In the genomic region with DNA sequence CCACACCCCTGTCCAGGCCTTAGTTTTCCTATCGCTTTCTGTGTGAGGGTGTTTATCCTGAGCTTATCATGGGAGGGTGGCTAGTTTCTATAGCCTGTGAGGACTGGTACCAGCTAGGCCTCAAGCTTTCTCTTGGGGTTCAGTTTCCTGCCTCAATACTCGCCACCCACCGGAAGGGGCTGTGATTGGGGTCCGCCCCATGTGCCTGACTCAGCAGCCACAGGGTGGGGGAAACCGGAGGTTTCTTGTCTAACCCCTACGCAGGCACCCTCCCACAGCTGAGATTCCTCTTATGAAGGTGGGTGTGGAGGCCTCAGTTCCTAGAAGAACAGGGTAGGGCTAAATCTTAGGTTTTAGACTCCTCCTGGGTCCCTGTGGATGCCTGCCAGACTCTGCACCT, we compare ENCODE assay signal across 12 mouse cellular contexts. TPM values are rescaled to one million over a fixed set of nuclear protein-coding genes. Genes with fewer than 3 reads are reported as not detected.
DNase-seq lines count a peak whose midpoint lies in the region; ATAC-seq lines count a peak whose summit lies in the region.
"Had no signal": no experiment of that assay in that cellular context is flagged by ENCODE, and none has a peak within 500 bp of the region (broad histone marks: within the 10 kb centered on the region; RNA-seq: fewer than 3 reads in every experiment).

No protein-coding gene starts in this region.

- no peak for ATAC-seq in hindbrain, embryonic 14.5 days (ENCODE audit: low FRiP score)
- ATAC-seq in CD4-positive, CD25-positive, alpha-beta regulatory T cell, adult 4 months: peak; percentile 94
- peak; percentile 66 for ATAC-seq in common myeloid progenitor, adult 5-6 weeks (replicated peaks; ENCODE audit: low read depth, poor library complexity, severe bottlenecking)
- peak; percentile 47 for ATAC-seq in stomach, embryonic 15.5 days (ENCODE audit: insufficient read depth, low FRiP score, low read depth)
- no peak for ATAC-seq in midbrain, embryonic 11.5 days (ENCODE audit: low FRiP score)

- peak overlapping the region; percentile 74; the same call in 1 of the 2 replicates for H3K27ac ChIP-seq in hindbrain, embryonic 10.5 days
- no peak overlapping the region for H3K27ac ChIP-seq in hindbrain, embryonic 14.5 days
- H3K27ac ChIP-seq in stomach, embryonic 15.5 days: peak overlapping the region; percentile 75
- no peak overlapping the region for H3K27ac ChIP-seq in midbrain, embryonic 11.5 days (ENCODE audit: low read depth, low read length)
- H3K27ac ChIP-seq: forebrain, embryonic 12.5 days; liver, embryonic 14.5 days had no signal

- no peak overlapping the region for H3K9ac ChIP-seq in hindbrain, embryonic 14.5 days
- no peak overlapping the region for H3K9ac ChIP-seq in stomach, embryonic 15.5 days
- H3K9ac ChIP-seq in midbrain, embryonic 11.5 days (ENCODE audit: low read length): no peak overlapping the region
- H3K9ac ChIP-seq: forebrain, embryonic 12.5 days; liver, embryonic 14.5 days had no signal

- WGBS in hindbrain, embryonic 10.5 days: 93% methylated on average over 6 of the region's 6 CpGs
- 94% methylated on average over 6 of the region's 6 CpGs for WGBS in hindbrain, embryonic 14.5 days
- 67% methylated on average over 6 of the region's 6 CpGs for WGBS in stomach, embryonic 15.5 days
- 92% methylated on average over 6 of the region's 6 CpGs for WGBS in midbrain, embryonic 11.5 days

- H3K4me2 ChIP-seq in hindbrain, embryonic 14.5 days (replicated peaks): no peak overlapping the region
- no peak overlapping the region for H3K4me2 ChIP-seq in stomach, embryonic 15.5 days
- no peak overlapping the region for H3K4me2 ChIP-seq in midbrain, embryonic 11.5 days
- H3K4me2 ChIP-seq: forebrain, embryonic 12.5 days had no signal

- no peaks in the 10 kb centered on the region for H3K9me3 ChIP-seq in hindbrain, embryonic 10.5 days
- H3K9me3 ChIP-seq in hindbrain, embryonic 14.5 days (ENCODE audit: control insufficient read depth, low read length): no peaks in the 10 kb centered on the region
- no peaks in the 10 kb centered on the region for H3K9me3 ChIP-seq in stomach, embryonic 15.5 days
- H3K9me3 ChIP-seq in midbrain, embryonic 11.5 days (ENCODE audit: control insufficient read depth, low read length): no peaks in the 10 kb centered on the region
- H3K9me3 ChIP-seq: forebrain, embryonic 12.5 days had no signal

- H3K27me3 ChIP-seq in hindbrain, embryonic 10.5 days (ENCODE audit: insufficient read depth, poor library complexity, severe bottlenecking): no peaks in the 10 kb centered on the region
- H3K27me3 ChIP-seq in hindbrain, embryonic 14.5 days (ENCODE audit: control insufficient read depth, insufficient read depth, low read length): no peaks in the 10 kb centered on the region
- H3K27me3 ChIP-seq in stomach, embryonic 15.5 days (replicated peaks): no peaks in the 10 kb centered on the region
- H3K27me3 ChIP-seq in midbrain, embryonic 11.5 days (ENCODE audit: control insufficient read depth, insufficient read depth, low read length): no peaks in the 10 kb centered on the region

- no peaks in the 10 kb centered on the region for H3K36me3 ChIP-seq in hindbrain, embryonic 10.5 days
- H3K36me3 ChIP-seq in hindbrain, embryonic 14.5 days (replicated peaks; ENCODE audit: control insufficient read depth, insufficient read depth): no peaks in the 10 kb centered on the region
- no peaks in the 10 kb centered on the region; the same call in 1 of the 2 replicates for H3K36me3 ChIP-seq in stomach, embryonic 15.5 days
- H3K36me3 ChIP-seq in midbrain, embryonic 11.5 days (ENCODE audit: control insufficient read depth, insufficient read depth, low read length): no peaks in the 10 kb centered on the region
- H3K36me3 ChIP-seq: forebrain, embryonic 12.5 days had no signal

- peaks cover 84% of the 10 kb centered on the region for H3K4me1 ChIP-seq in hindbrain, embryonic 10.5 days (replicated peaks)
- H3K4me1 ChIP-seq in hindbrain, embryonic 14.5 days (replicated peaks; ENCODE audit: control insufficient read depth, insufficient read depth, low read length): peaks cover 23% of the 10 kb centered on the region
- H3K4me1 ChIP-seq in stomach, embryonic 15.5 days: peaks cover 64% of the 10 kb centered on the region
- peaks cover 7% of the 10 kb centered on the region for H3K4me1 ChIP-seq in midbrain, embryonic 11.5 days (ENCODE audit: control insufficient read depth, insufficient read depth, low read length)

- no peak overlapping the region for H3K4me3 ChIP-seq in hindbrain, embryonic 10.5 days
- no peak overlapping the region for H3K4me3 ChIP-seq in hindbrain, embryonic 14.5 days (replicated peaks; ENCODE audit: low read length)
- no peak overlapping the region for H3K4me3 ChIP-seq in stomach, embryonic 15.5 days (replicated peaks)
- no peak overlapping the region for H3K4me3 ChIP-seq in midbrain, embryonic 11.5 days (ENCODE audit: low read depth, low read length)
- H3K4me3 ChIP-seq: forebrain, embryonic 12.5 days had no signal

- DNase-seq in hindbrain, embryonic 10.5 days (ENCODE audit: low spot score): no peak
- no peak for DNase-seq in hindbrain, embryonic 14.5 days (ENCODE audit: low spot score)
- DNase-seq in midbrain, embryonic 11.5 days (ENCODE audit: low spot score, missing footprints): no peak
- DNase-seq in cerebellum, postnatal 14 days: no peak
- DNase-seq in testis, postnatal 10 days (ENCODE audit: low spot score): no peak
- DNase-seq: kidney, adult 8-10 months; layer of hippocampus, adult 9-11 months had no signal

RNA-seq across cellular contexts. Expression of gene Rxra, which starts 17.4 kb away (rescaled TPM):
- 10.0 and 10.3 TPM in 2 replicates for polyA plus RNA-seq in hindbrain, embryonic 10.5 days (2016; fragmentation: Nextera tagmentation; extraction: Ambion mirVana)
- 2.4 and 2.7 TPM in 2 replicates for polyA plus RNA-seq in hindbrain, embryonic 14.5 days (2014; fragmentation: Nextera tagmentation; extraction: Ambion mirVana)
- 1 to 10 TPM; 3.3 to 7.8 TPM for polyA plus RNA-seq in CD4-positive, CD25-positive, alpha-beta regulatory T cell, adult 4 months (2017; shearing (Covaris generic))
- total RNA-seq in common myeloid progenitor, adult 5-6 weeks (2017): 3.5 and 4.0 TPM in 2 replicates
- polyA plus RNA-seq in stomach, embryonic 15.5 days (2015; fragmentation: Nextera tagmentation; extraction: Ambion mirVana): 12.4 and 13.0 TPM in 2 replicates
- 6.7 and 6.9 TPM in 2 replicates for polyA plus RNA-seq in midbrain, embryonic 11.5 days (2014; fragmentation: Nextera tagmentation; extraction: Ambion mirVana)

Comparison
In these comparisons a context has a peak if more than half of its experiments do, and no peak if none do; other contexts are left out.
1. H3K27ac ChIP-seq: peak in hindbrain, embryonic 10.5 days (single experiment) and stomach, embryonic 15.5 days (single experiment); none in hindbrain, embryonic 14.5 days (single experiment) and midbrain, embryonic 11.5 days (single experiment).
2. ATAC-seq: peak in CD4-positive, CD25-positive, alpha-beta regulatory T cell, adult 4 months (single experiment), common myeloid progenitor, adult 5-6 weeks (single experiment) and stomach, embryonic 15.5 days (single experiment); none in hindbrain, embryonic 14.5 days (single experiment) and midbrain, embryonic 11.5 days (single experiment).